Mouse (Mus musculus): ENCODE measurements at regions not wholly inside any gene's neighbourhood (a gene's known extent, or its start where the extent isn't known, plus 50 kb on each side); places are given as distances from the start of the nearest gene placed in this dataset.

DNA sequence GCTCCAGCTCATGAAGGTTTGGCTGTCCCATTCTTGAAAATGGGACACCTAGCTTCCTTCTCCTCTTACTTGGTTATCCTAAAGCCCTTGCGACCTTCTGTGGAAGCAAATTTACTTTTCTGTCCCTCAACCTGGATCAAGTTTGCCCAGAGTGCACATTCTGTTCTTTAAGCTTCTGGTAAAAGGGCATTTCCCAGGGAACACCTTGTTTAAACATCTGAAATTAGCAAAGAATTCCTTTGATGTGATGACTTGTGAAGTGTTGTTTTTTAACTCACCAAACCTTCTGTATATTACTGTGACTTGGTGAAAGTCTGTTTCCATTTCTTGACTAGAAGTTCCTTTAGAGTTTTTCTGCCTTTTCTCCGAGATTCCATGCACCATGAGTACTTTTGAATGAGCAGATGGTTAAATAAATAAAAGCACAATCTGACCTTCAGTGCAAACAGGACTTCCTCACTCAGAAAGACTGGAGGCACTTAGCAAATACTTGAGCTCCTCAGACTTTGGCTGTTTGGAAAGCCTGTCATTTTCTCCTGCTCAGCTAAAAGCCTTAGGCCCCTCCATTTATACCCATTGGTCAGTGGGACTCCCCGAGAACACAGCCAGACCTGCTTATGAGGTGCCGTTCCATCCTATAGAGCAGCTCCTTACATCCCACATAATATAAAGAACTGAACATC, 69.3 kb upstream of the Rprm start:
- no peaks in the 10 kb centered on the region for H3K27me3 ChIP-seq
- H3K36me3 ChIP-seq, result no peaks in the 10 kb centered on the region
- H3K4me2 ChIP-seq (replicated peaks), result no peak overlapping the region
- no peak for ATAC-seq (ENCODE audit: low FRiP score)
- H3K27ac ChIP-seq, result no peak overlapping the region
- H3K9me3 ChIP-seq (replicated peaks), result no peaks in the 10 kb centered on the region
- H3K4me3 ChIP-seq, result no peak overlapping the region
- no peaks in the 10 kb centered on the region for H3K4me1 ChIP-seq
- 80% methylated on average over 4 of the region's 4 CpGs for WGBS
- H3K9ac ChIP-seq, result no peak overlapping the region

DNA sequence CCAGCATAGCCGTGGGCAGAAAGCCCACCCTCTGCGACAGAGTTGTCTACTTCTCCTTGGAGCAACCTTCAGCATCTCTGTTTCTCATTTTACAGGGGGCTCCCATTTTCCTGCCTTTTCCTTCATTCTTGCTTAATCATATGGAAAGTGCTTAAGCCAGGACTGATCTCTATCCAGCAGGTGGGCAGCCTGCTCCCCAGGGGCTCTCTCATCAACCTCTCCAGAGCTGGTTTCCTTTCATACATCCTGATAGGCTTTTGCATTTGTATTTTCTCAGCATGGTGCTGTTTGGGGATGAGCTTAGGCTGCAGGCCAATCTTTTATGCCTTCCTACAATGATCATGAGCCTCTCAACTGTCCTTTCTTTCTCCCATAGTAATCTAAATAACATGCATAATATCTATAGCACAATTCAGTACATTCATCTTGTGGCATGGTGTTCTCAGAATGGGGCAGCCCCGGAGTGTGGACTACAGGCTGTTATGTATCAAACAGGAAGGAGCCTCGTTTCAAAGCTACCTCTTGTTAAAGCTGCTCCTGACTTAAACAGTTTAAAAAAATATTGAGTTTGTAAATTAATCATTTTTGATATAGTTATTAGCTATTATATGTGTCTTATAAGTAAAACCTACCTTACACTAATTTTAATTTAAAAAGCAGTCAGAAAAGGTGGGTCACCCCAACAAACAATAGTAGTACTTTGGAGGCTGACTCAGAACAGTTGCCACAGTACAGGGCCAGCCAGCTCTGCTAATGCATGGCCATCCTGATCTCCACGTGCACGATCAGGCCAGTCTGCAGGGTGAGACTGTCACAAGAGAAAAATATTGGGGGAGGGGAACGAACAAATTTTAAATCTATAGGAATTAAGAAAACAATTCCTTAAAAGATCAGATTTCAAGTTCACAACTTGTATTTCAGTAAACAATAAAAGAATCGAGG, 73.6 kb upstream of the Rprm start:
- H3K36me3 ChIP-seq, result no peaks in the 10 kb centered on the region

DNA sequence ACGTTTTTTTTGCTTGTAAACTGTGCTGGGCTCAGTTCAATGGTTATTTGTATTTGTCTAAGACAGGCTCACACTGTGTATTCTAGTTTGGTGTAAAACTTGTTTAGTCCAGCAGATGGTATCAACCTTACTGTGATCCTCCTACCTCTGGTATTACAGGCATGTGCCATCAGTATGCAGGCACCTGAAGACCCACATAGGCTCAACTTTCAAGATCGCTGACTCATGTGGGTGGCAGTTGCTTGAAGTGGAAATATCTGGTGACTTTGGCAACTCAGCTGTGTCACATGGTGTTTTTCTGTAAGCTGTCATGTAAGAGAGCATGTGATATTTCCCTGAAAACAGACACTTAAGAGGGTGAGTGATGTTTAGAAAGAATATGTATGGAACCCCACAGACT, 92.2 kb upstream of the Rprm start:
- no peak overlapping the region for H3K4me2 ChIP-seq (replicated peaks)
- 88% methylated on average over 2 of the region's 2 CpGs for WGBS
- no peaks in the 10 kb centered on the region for H3K9me3 ChIP-seq (replicated peaks)
- no peaks in the 10 kb centered on the region for H3K27me3 ChIP-seq
- H3K4me1 ChIP-seq, result no peaks in the 10 kb centered on the region
- H3K27ac ChIP-seq, result no peak overlapping the region
- H3K4me3 ChIP-seq, result no peak overlapping the region
- ATAC-seq (ENCODE audit: low FRiP score), result no peak
- H3K36me3 ChIP-seq, result no peaks in the 10 kb centered on the region
- H3K9ac ChIP-seq, result no peak overlapping the region

More for the DNA sequence above, 73.6 kb upstream of the Rprm start:
- 47% methylated on average over 8 of the region's 8 CpGs for WGBS
- no peak overlapping the region for H3K9ac ChIP-seq
- no peaks in the 10 kb centered on the region for H3K9me3 ChIP-seq (replicated peaks)
- no peak overlapping the region for H3K4me3 ChIP-seq
- H3K4me1 ChIP-seq, result no peaks in the 10 kb centered on the region
- H3K27me3 ChIP-seq, result no peaks in the 10 kb centered on the region
- H3K27ac ChIP-seq, result no peak overlapping the region
- H3K4me2 ChIP-seq (replicated peaks), result no peak overlapping the region
- no peak for ATAC-seq (ENCODE audit: low FRiP score)

GRCm38 (mm10) chr2:54190828-54191227, 105.5 kb upstream of the Rprm start:
- Histone ChIP-seq H3K9me3 (replicated peaks) (no peaks in the 10 kb centered on the region), H3K27ac (no peak overlapping the region), H3K4me1 (no peaks in the 10 kb centered on the region), H3K4me2 (replicated peaks) (no peak overlapping the region), H3K36me3 (no peaks in the 10 kb centered on the region), H3K4me3 (no peak overlapping the region), H3K9ac (no peak overlapping the region), H3K27me3 (no peaks in the 10 kb centered on the region)
- 89% methylated on average over 4 of the region's 4 CpGs for WGBS
- ATAC-seq (ENCODE audit: low FRiP score), result no peak

- H3K9ac ChIP-seq, result no peak overlapping the region
- H3K9me3 ChIP-seq (replicated peaks), result no peaks in the 10 kb centered on the region
- H3K4me3 ChIP-seq, result no peak overlapping the region
- no peaks in the 10 kb centered on the region for H3K36me3 ChIP-seq
- ATAC-seq (ENCODE audit: low FRiP score), result no peak
- H3K4me2 ChIP-seq (replicated peaks), result no peak overlapping the region
- no peaks in the 10 kb centered on the region for H3K4me1 ChIP-seq
- no peak overlapping the region for H3K27ac ChIP-seq
- no peaks in the 10 kb centered on the region for H3K27me3 ChIP-seq
Measured at GRCm38 (mm10) chr2:54198343-54198742, 113.0 kb upstream of the Rprm start.

- Histone ChIP-seq H3K4me3 (no peak overlapping the region), H3K27ac (no peak overlapping the region), H3K27me3 (no peaks in the 10 kb centered on the region), H3K36me3 (no peaks in the 10 kb centered on the region), H3K4me1 (no peaks in the 10 kb centered on the region), H3K4me2 (replicated peaks) (no peak overlapping the region), H3K9ac (no peak overlapping the region), H3K9me3 (replicated peaks) (no peaks in the 10 kb centered on the region)
- whole genome bisulfite sequencing, result 75% methylated on average over 3 of the region's 3 CpGs
- no peak for ATAC-seq (ENCODE audit: low FRiP score)
Measured at GRCm38 (mm10) chr2:54215597-54215996, 130.2 kb upstream of the Rprm start.

DNA sequence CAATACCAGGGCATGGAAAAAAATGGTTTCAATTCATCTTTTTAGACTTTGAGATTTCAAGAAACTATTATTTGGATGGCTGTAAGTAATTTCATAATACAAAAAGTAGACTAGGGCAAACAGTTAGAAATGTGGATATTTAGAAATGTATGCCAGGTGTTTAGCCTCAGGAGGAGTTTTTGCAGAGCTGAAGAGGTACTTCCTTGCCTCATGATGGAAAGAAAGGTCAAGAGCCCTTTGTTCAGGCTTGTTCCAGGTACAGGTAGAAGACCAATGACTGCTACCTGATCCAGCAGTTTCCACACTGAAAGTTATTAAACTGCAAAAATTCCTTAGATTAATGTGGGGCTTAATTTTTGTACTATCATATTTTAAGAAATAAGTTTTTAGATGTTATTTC, 143.3 kb upstream of the Rprm start:
- Histone ChIP-seq H3K27ac (no peak overlapping the region), H3K9me3 (replicated peaks) (no peaks in the 10 kb centered on the region), H3K36me3 (no peaks in the 10 kb centered on the region), H3K9ac (no peak overlapping the region), H3K27me3 (no peaks in the 10 kb centered on the region), H3K4me2 (replicated peaks) (no peak overlapping the region), H3K4me3 (no peak overlapping the region), H3K4me1 (no peaks in the 10 kb centered on the region)
- no peak for ATAC-seq (ENCODE audit: low FRiP score)

DNA sequence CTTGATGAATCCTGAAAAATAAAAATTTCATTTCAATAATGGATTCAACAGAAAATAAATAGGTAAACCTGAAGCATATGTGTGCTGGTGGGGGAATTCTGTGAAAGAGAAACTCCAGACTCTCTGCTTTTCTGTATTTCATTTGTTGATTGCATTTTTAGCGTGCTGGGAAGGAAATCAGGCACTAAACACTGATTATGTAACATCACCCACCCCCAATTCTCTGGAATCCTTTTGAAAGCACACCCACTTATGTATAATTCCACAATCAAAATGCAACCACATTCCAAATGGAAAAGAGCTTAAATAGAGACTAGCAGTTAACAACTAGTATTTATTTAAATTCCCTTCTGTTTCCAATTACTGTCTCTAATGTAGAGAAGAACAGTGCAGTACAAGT, 143.7 kb upstream of the Rprm start:
- Histone ChIP-seq H3K4me1 (no peaks in the 10 kb centered on the region), H3K27ac (no peak overlapping the region), H3K27me3 (no peaks in the 10 kb centered on the region), H3K36me3 (no peaks in the 10 kb centered on the region), H3K9ac (no peak overlapping the region), H3K9me3 (replicated peaks) (no peaks in the 10 kb centered on the region), H3K4me2 (replicated peaks) (no peak overlapping the region), H3K4me3 (no peak overlapping the region)
- WGBS, result 76% methylated on average over 1 of the region's 1 CpGs
- ATAC-seq (ENCODE audit: low FRiP score), result no peak

DNA sequence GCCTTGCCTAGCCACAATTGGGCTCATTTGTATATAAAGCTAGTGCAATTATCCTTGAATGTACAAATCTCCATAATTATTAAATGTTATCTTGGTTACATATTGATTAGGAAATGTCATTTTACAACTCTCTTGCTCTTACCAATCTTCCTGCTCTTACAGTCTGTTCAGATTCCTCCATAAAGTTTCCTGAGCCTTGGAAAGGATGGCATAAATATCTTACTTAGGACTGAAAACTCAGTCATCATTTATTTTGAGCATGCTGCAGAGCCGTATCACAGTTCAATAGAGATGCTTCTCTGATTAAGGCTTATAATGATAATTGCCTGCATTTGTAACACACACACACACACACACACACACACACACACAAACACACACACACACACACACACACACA, 151.4 kb upstream of the Rprm start:
- H3K9me3 ChIP-seq (replicated peaks), result no peaks in the 10 kb centered on the region
- no peak overlapping the region for H3K9ac ChIP-seq
- no peak for ATAC-seq (ENCODE audit: low FRiP score)
- no peak overlapping the region for H3K4me2 ChIP-seq (replicated peaks)
- H3K27me3 ChIP-seq, result no peaks in the 10 kb centered on the region
- H3K4me1 ChIP-seq, result no peaks in the 10 kb centered on the region
- no peaks in the 10 kb centered on the region for H3K36me3 ChIP-seq
- 82% methylated on average over 1 of the region's 1 CpGs for WGBS
- no peak overlapping the region for H3K4me3 ChIP-seq
- no peak overlapping the region for H3K27ac ChIP-seq

DNA sequence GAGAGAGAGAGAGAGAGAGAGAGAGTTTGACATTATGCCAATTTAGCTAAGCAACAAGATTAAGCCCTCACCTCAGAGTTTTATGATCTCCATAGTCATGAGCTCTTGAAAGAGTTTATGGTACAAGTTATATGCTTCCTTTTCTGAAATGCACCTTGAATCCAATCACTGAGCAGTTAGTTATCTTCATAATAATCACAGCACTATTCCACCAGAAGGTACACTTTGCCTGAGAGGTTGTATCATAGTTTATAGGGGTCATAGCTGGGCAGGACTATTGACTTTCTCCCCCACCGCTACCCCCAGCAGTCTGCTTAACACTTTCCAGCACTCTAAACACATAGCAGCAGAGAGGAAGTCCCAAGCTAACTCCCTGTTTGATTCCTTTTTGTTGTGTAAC, 151.8 kb upstream of the Rprm start:
- no peaks in the 10 kb centered on the region for H3K36me3 ChIP-seq
- no peak for ATAC-seq (ENCODE audit: low FRiP score)
- 67% methylated on average over 1 of the region's 1 CpGs for WGBS
- no peaks in the 10 kb centered on the region for H3K27me3 ChIP-seq
- H3K9ac ChIP-seq, result no peak overlapping the region
- no peak overlapping the region for H3K4me3 ChIP-seq
- no peaks in the 10 kb centered on the region for H3K4me1 ChIP-seq
- H3K9me3 ChIP-seq (replicated peaks), result no peaks in the 10 kb centered on the region
- H3K4me2 ChIP-seq (replicated peaks), result no peak overlapping the region
- no peak overlapping the region for H3K27ac ChIP-seq

- no peak overlapping the region for H3K4me2 ChIP-seq (replicated peaks)
- WGBS, result 47% methylated on average over 4 of the region's 4 CpGs
- no peak overlapping the region for H3K27ac ChIP-seq
- H3K9ac ChIP-seq, result no peak overlapping the region
- H3K27me3 ChIP-seq, result no peaks in the 10 kb centered on the region
- H3K4me3 ChIP-seq, result no peak overlapping the region
- 0 out of 2 replicates have a peak, but pooled peaks cover 2% of the 10 kb centered on the region for H3K4me1 ChIP-seq
- H3K9me3 ChIP-seq (replicated peaks), result no peaks in the 10 kb centered on the region
- no peaks in the 10 kb centered on the region for H3K36me3 ChIP-seq
- ATAC-seq (ENCODE audit: low FRiP score), result peak; percentile 97
Measured at GRCm38 (mm10) chr2:54264773-54265452, 171.2 kb upstream of the Galnt13 start.

GRCm38 (mm10) chr2:54265453-54265823, 170.7 kb upstream of the Galnt13 start:
- Histone ChIP-seq H3K27me3 (no peaks in the 10 kb centered on the region), H3K27ac (no peak overlapping the region), H3K9ac (no peak overlapping the region), H3K9me3 (replicated peaks) (no peaks in the 10 kb centered on the region), H3K4me1 (0 out of 2 replicates have a peak, but pooled peaks cover 2% of the 10 kb centered on the region), H3K4me3 (no peak overlapping the region), H3K4me2 (replicated peaks) (no peak overlapping the region), H3K36me3 (no peaks in the 10 kb centered on the region)
- 74% methylated on average over 5 of the region's 5 CpGs for WGBS
- no peak; the same call in 1 of the 2 replicates for ATAC-seq (ENCODE audit: low FRiP score)

Measured in hindbrain, embryonic 12.5 days (tissue).